Mouse (Mus musculus) gastrocnemius, postnatal 14 days (tissue): ENCODE results near the gene Hexdc. TPM values are rescaled to one million over a fixed set of nuclear protein-coding genes. Genes with fewer than 3 reads are reported as not detected.

Experiments used
- DNase-seq: peaks from one replicate; pipeline ENCODE4 v3.0.0; 2021; ENCODE audit warnings: mixed read lengths
- intact Hi-C: fragments of 180-260 bp; cut with DNase I; formaldehyde crosslinking; loops from one replicate; pipeline ENCODE4 v1.15.1; 2025; ENCODE audit warnings: low total_unique reads
- long read RNA-seq, 2 experiments: library from polyadenylated mRNA; stranded (forward); transcript quantifications; one replicate each; pipeline ENCODE4 v2.0.0; 2021
- total RNA-seq, 2 experiments: library from RNA; stranded (reverse); gene quantifications; 2 replicates each; pipeline ENCODE4 v1.2.3; 2021

Gene Hexdc
- total RNA-seq: 1 to 10 TPM; 6.0 to 7.7 TPM
- long read RNA-seq, experiment 1, partial matches to known transcripts: 1 of 4 reads
- long read RNA-seq, experiment 1, other reads (novel, unspliced or antisense): 3 of 4 reads
- long read RNA-seq, experiment 2, partial matches to known transcripts: 0 of 3 reads
- long read RNA-seq, experiment 2, other reads (novel, unspliced or antisense): 3 of 3 reads

DNA sequence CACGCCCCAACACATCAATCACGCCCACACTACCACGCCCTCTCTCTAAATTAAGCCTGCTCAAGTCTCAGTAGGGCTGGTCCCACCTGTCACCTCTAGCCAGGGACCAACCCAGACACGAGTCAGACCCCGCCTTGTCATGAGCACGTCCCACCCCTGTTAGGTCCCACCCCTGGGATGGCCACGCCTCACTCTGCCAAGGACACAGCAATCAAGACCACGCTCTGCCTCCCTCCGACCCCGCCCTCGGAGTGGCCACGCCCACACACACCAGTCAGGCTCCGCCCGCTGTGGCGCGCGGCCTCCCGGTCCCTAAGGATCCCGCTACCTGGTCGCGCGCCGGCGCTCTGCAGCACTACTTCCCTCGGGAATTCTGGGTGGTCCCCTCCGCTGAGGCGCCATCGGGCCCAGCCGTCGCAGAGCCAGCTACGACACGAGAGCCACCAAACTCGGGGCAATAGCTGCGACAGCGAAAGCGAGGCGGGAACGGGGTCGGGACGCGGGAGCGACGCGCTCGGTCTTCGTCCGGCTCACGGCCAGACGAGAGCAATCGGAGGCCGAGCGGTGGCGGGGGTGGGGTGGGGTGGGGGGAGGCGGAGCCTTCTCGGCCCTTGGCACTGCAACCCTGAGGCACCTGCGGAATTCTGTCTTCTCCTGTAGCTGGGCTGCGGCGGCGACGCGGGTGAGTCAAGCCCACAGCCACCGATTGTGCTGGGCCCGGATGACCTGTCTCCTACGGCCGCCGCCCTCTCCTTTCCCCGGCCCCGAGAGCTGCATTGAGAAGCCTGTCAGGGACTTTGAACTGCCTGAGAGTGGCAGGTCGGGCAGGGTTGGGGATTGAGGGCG, at the start of gene Hexdc, which contains the start of gene Ogfod3:
Gene Hexdc, plus strand, starts transcription at position 273 of the 846 bp plus-strand sequence.
Gene Ogfod3, minus strand, starts transcription at position 551 of the 846 bp plus-strand sequence.
- DNase-seq: peak; percentile 95
- intact Hi-C loops: no loop called here

DNA sequence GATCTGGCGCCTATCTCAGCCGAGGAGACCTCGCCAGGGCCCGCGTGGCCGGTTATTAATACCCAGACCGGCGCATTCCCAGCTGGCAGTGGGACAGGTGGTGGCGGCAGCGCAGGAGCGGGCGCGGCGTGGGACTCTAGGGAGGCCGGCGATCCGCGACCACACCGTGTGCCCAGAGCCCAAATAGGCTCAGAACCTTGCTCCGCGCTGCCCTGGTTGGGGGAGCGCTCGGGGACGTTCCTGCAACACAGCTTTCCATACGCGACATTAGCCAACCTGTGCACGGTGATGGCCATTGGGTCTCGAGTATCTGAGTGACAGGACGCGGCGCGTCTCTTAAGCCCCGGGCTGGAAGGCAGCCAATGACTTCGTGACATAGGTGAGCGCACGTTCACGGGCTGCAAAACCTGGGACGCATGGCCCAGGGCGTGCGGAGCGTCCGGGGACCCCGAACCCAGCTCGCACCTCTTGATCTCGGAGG, 47.8 kb upstream of the Hexdc start:
- intact Hi-C loops: no loop called here

DNA sequence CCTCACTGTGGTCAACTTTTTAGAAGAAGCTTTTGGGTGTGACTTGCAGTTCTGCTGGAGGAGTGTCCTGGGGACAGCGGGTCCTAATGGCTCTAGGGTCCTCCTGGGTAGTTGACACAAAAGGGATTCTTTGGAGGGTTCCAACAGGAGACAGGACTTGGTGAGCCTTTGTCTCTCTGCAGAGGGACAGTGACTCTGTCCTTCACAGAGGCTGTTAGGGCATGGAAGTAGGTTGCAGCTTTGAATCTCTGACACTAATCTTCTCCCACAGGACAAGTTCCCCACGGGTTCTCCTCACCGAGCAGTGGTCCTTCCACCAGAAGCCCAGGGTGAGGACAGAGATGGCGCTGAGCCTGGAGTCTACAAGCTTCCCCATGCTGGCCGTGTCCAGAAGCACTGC, 44.3 kb upstream of the Hexdc start, which contains the start of gene Uts2r:
Gene Uts2r, plus strand, starts transcription at position 301 of the 400 bp plus-strand sequence.
- no peak for DNase-seq
- intact Hi-C loops: no loop called here

More for the DNA sequence above, 47.8 kb upstream of the Hexdc start:
- DNase-seq: peak; percentile 78

DNA sequence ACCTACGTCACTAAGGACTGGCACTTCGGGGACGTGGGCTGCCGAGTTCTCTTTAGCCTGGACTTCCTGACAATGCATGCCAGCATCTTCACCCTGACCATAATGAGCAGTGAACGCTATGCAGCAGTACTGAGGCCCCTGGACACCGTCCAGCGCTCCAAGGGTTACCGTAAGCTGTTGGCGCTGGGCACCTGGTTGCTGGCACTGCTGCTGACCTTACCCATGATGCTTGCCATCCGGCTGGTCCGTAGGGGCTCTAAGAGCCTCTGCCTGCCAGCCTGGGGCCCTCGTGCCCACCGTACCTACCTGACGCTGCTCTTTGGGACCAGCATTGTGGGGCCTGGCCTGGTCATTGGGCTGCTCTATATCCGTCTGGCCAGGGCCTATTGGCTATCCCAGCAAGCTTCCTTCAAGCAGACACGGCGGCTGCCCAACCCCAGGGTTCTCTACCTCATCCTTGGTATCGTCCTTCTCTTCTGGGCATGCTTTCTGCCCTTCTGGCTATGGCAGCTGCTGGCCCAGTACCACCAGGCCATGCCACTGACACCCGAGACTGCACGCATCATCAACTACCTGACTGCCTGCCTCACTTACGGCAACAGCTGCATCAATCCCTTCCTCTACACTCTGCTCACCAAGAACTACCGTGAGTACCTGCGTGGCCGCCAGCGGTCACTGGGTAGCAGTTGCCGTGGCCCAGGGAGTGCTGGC, 43.4 kb upstream of the Hexdc start:
- DNase-seq: peak; percentile 61
- intact Hi-C loops: no loop called here

DNA sequence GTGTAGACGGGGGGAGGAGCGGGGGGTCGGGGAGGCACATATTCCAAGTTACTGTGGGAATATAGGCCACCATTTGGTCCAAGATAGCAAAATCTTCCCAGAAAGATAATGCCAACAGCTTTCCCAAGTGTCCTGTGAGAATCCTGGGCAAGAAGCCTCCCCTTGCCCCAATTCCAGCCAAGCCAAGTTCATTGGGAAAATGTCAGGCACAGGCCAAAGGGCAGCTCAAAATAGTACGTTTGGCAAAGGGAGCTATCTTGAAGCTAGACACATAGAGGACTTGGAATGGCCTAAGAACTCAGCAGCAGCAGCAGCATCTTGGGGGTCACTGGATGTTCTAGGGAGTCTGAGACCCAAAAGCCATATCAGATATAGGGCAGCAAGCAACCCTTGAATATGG, 40.5 kb upstream of the Hexdc start:
- intact Hi-C loops: no loop called here
- no peak for DNase-seq

DNA sequence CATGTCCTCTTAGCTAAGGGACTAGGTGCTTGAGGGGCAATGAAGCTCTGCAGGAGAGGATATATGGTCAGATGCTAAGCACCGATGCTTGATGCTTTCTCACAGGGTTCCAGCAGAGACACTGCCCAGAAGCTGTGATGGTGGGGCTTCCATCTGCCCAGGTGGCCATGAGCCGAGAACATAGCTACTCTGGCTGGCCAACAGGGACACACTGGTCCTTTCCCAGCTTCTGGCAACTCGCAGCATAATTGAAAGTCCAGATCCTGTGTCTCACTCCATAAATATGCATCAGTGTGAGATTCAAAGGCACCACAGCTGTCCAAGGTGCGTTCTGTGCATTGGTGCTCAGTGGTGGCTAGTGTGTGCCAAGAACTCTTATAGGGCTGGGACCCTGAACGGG, 31.0 kb upstream of the Hexdc start:
- DNase-seq: peak; percentile 42
- intact Hi-C loops: no loop called here

DNA sequence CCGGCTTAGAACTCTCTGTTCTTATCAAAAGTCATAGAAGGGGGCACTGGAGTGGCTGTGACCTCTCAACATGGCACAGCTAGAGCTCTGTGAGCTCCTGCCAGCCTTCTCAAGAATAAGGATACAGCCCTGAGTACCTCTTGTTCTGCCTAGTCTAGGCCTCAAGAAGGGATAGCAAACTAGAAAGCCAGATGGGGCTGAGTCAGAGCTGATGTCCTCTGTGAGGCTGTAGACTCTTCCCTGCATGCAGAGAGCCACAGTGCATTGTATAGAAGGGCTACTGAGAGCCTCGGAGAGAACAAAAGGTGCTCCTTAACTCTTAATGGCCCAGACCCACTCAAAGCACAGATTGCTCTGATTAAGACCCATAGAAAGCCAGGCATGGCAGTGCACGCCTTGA, 30.0 kb upstream of the Hexdc start:
- no peak for DNase-seq
- intact Hi-C loops: no loop called here

DNA sequence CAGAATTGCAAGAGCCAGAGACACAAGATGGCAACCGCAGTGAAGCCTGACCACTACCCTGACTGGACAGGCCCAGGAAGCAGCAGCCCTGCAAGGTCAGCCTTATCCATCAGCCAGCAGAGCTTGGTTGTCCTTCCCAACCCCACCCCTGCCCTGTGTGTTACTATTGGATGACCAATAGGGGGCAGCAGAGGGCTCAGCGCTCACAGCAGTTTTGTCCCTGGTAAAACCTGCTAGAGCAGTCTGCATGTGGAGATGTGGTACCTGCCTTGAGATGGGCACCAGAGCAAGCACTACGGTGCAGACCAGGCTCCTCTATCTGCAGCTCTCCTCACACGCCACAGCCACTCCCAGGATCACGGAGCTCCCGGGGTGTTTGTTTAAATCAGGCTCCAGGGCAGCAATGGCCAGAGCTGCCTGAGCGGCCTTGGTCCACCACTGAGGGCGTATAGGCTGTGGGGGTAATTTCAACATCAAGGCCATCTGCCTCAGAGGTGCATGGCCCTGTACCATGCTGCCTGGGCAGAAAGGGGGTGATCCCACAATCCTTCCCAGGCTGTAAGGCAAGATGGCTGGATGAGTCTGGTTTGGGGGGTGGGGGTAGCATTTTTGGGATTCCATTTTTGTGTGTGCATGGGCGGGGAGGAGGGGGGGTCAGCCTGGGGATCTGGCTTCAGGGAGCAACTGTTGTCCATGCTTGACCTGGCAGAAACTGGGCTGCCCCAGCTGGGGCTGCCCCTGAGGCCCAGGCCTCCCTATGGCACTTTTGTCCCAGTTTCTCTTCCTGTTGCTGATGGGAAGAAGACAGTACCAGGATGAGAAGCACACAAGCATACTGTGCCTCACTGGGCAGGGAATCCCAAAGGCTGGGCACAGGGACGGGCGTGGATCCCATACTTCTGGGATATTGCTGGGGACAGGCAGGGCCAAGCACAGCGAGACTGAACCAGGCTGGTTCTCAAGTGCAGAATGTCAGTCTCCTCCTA, 27.7 kb upstream of the Hexdc start:
- DNase-seq: peak; percentile 50
- intact Hi-C loops: no loop called here

DNA sequence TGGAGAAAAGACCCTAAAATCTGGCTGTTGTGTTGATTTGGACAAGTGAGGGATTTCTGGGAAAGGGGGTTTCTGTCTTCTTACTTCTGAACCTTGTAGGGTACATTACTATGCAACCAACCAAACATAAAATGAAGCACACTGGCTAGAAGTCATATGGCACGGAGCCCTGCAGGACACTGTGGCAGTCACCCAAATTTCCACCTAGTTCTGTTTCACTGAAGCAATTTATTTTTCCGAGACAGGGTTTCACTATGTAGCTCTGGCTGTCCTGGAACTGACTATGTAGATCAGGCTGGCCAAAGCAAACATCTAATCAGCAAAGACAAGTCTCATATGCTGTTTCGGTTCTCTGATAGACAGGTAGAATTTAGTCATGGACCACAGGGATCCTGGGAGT, 14.6 kb upstream of the Hexdc start:
- intact Hi-C loops: loop anchor here (10.0 kb wide), 1 partner anchor 135 kb away; no protein-coding TSS in a partner anchor
- no peak for DNase-seq

DNA sequence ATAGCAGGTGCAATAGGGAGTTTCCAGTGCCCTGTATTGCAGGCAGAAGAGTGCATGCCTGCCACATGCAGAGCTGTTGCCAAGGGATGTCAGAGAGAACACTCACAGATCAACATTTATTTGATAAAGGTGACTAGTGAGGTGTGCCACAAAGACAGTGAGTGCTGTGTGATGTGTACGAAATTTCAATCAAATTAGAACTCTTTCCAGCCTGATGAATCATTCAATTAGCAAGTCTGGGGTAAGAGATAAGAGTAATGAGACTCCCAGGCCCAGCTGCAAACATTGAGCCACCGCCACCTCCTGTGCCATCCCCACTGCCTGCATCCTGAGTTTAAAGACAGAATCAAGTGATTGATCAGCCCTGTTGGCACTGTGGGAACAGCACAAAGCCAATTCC, 11.5 kb upstream of the Hexdc start:
- DNase-seq: no peak
- intact Hi-C loops: loop anchor here (10.0 kb wide), 1 partner anchor 138 kb away; no protein-coding TSS in a partner anchor

DNA sequence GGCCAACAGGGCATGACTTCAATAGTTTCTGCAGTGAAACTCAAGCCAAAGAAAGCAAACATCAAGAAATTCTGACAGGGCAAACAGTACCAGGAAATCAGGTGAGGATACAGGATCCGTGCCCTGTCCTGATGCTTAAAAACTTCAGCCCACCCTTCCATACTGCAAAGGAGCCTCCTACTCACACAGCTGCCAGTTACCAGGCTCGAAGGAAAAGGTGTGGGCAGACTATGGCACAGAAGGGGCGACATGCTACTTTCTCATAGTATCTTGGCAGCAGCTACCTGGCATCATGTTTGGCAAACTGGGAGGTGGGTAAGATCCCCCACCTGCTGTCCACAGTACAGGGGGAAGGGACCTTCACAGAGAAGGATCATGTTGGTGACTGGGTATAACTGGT, 10.8 kb upstream of the Hexdc start:
- intact Hi-C loops: loop anchor here (10.0 kb wide), 1 partner anchor 139 kb away; no protein-coding TSS in a partner anchor
- DNase-seq: no peak

DNA sequence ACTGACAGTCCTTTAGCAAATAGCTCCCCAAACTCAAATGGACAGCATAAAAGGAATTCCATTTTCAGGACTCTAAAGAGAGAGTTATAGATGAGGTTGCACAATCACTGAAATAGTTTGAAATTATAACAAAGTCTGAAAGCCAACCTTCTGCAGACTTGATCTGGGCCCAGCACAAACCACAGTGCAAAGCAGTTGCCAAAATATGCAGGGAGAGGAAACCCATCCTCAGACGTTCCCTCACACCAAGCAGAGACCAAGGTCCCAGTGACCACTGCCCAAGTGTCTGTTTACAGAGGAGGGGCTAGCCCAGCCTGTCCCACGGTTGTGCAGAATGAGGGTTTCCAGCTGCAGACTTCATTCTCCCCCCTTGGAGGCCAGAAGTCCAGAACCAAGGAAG, 5.6 kb upstream of the Hexdc start:
- intact Hi-C loops: loop anchor here (10.0 kb wide), 1 partner anchor 144 kb away; no protein-coding TSS in a partner anchor
- no peak for DNase-seq

DNA sequence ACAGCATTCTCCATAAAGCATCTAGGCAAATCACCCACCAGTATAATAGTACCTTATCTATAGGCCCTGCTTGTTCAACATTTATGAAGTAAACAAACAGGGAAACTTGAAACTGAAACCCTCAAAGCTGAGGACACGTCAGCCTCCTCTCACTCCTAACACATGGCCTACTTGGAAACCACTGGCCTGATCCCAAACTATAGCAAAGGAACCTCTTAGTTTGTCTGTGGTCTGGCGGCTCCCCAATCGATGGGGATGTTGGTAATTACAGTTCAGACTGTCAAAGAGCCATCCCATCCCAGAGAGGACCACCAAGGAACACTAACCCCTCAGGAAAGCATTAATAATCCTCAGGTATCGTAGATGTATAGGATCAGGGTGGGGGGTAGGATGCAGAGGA, 4.4 kb upstream of the Hexdc start:
- intact Hi-C loops: loop anchor here (10.0 kb wide), 1 partner anchor 145 kb away; no protein-coding TSS in a partner anchor
- no peak for DNase-seq

DNA sequence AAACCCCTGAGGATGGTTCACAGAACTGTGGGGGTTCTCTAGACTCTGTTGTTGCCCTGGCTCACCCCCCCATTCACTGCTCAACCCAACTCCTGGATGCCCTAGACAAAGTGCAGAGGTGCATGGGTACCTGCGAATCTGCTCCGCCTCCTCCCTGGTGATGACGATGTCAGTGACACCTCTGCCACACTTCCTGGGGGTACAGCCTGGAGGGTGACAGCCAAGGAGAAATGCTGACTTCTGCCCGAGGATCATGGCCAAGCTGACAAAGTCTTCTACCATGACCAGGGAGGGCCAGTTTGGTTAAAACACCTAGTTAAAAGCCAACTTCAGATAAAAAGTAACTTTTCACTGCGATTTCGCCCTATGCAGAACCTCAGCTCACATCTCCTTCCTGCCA, 3.5 kb upstream of the Hexdc start:
- no peak for DNase-seq
- intact Hi-C loops: no loop called here

DNA sequence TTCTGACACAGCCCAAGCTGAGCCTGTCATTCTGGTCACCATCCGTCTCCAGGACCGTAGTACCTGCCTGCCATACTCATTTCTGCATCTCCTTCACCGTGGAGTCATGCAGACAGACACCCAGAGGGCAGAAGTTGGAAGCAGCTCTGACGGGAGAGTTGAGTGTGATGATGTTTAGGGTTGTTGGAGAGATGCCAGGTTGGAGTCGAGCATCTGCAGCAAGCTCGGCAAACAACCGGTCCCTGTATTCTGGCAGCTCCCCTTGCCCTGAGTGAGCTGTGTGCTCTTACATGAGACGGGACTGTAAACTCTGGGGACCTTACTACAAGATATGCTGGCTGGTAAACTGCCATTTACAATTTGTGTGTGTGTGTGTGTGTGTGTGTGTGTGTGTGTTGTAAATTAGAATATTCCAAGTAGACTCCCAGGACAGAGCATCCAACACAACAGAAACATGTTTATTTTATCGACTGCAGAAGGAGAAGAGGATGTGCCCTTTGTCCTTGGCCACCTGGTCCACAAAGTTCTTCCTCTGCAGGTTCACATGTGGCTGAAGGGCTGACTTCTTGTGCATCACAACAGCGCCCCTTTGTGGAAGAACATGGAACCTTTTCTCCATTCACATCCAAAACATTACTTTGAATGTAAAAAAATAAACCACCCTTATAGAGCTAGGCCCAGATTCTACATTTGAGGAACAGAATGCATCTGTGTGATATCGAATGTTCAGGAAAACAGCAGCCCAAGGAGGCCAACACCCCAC, 2.6 kb upstream of the Hexdc start:
- intact Hi-C loops: no loop called here
- no peak for DNase-seq

DNA sequence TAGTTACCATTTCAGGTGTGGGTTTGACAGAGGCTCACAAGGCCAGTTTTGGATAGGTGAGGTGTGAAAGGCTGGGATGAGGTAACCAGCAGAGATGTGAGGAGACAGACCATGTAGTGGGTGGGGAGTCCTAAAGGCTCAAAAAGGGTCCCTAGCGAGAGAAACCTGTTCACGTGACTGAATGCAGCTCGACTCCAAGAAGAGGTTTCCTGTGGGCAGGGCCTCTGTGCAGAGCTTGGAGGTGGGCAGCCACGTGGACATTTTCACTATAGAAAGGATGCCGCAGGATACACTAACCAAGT, 423 bp upstream of the Hexdc start:
- no peak for DNase-seq
- intact Hi-C loops: no loop called here

DNA sequence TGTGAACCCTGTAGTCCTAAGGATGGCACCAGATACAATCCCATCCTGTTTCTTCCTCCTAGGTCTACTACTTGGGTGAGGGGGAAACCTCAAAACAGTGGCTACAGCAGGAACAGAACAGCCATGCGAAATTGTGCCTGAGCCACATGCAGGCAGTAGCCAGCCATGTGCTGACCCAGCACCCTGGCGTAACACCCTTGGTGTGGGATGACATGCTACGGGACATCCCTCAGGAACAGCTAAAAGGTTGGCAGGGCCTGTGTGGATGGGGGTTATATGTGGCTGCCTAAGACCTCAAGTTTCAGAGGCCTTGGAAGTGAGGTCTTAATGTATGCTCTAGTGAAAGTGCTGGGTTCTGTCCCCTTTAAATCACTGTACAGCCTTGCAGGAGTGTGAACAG, 12.6 kb downstream of the Hexdc start:
- intact Hi-C loops: no loop called here
- DNase-seq: no peak

DNA sequence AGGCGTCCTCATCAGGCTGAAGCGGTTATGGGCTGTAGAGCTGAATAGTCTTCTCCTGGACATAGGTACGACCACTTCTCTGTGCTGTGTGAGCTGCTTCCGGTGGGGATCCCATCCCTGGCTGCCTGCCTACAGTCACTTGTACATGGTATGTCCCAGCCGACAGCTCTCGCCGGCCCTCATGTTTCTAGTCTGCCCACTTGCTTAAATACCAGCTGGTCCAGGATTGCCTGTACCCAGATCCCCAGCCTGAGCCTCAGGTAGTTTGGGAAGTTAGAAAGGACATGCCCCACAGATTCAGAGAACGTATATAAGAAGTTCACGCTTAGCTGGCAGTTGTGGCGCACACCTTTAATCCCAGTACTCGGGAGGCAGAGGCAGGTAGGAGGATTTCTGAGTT, 15.5 kb downstream of the Hexdc start:
- intact Hi-C loops: no loop called here
- DNase-seq: no peak
